Mouse (Mus musculus) C2C12 (cell line): ENCODE results near the gene Hjurp. TPM values are rescaled to one million over a fixed set of nuclear protein-coding genes. Genes with fewer than 3 reads are reported as not detected.

ENCODE experiments used
- H3K27me3 ChIP-seq: one replicate; pipeline ENCODE4 v1.6.1; 2011; ENCODE audit not compliant: control insufficient read depth, insufficient read depth, insufficient read length
- H3K36me3 ChIP-seq: one replicate; pipeline ENCODE4 v1.6.1; 2011; ENCODE audit not compliant: control insufficient read depth, insufficient read depth
- H3K4me3 ChIP-seq: one replicate; pipeline ENCODE4 v1.5.1; 2011; ENCODE audit warnings: mild to moderate bottlenecking, control low read depth; ENCODE audit not compliant: poor library complexity, insufficient read depth, severe bottlenecking
- H3K79me2 ChIP-seq: one replicate; pipeline ENCODE4 v1.6.1; 2011; ENCODE audit not compliant: control insufficient read depth, insufficient read depth
- H3K79me3 ChIP-seq: one replicate; pipeline ENCODE4 v1.6.1; 2011; ENCODE audit warnings: low read depth, control low read depth
- H3ac ChIP-seq: one replicate; pipeline ENCODE3; 2011; ENCODE audit warnings: low read depth; ENCODE audit not compliant: control insufficient read depth, insufficient read length
- CEBPB ChIP-seq: IDR thresholded peaks from one replicate; pipeline ENCODE4 v1.6.1; 2011; ENCODE audit warnings: low read depth, mild to moderate bottlenecking, control low read depth, moderate library complexity
- CTCF ChIP-seq: IDR thresholded peaks from one replicate; pipeline ENCODE4 v1.5.1; 2011; ENCODE audit not compliant: control insufficient read depth, insufficient read depth, insufficient read length
- FOSL1 ChIP-seq: IDR thresholded peaks from one replicate; pipeline ENCODE4 v1.8.0; 2011; ENCODE audit warnings: mild to moderate bottlenecking, low read length; ENCODE audit not compliant: poor library complexity, insufficient read depth, severe bottlenecking
- MAX ChIP-seq: IDR thresholded peaks from one replicate; pipeline ENCODE4 v1.6.1; 2011; ENCODE audit warnings: mild to moderate bottlenecking, control low read depth
- MYOD1 ChIP-seq: IDR thresholded peaks from one replicate; pipeline ENCODE4 v1.6.1; 2011; ENCODE audit warnings: low read depth; ENCODE audit not compliant: control insufficient read depth, insufficient read length
- MYOG ChIP-seq: IDR thresholded peaks from one replicate; pipeline ENCODE4 v1.6.1; 2011; ENCODE audit not compliant: control insufficient read depth, insufficient read length; ENCODE audit errors: extremely low read depth
- USF1 ChIP-seq: IDR thresholded peaks from one replicate; pipeline ENCODE4 v1.6.1; 2011; ENCODE audit warnings: low read depth, mild to moderate bottlenecking, control low read depth, moderate library complexity
- polyA plus RNA-seq: library from polyadenylated mRNA; unstranded; fragments of >200 nt; fragmentation: generic; extraction: Trizol; gene quantifications from one replicate; pipeline ENCODE4 v1.2.1, GENCODE M21; 2012; ENCODE audit warnings: missing spikeins

Gene Hjurp
- polyA plus RNA-seq, 1 experiment: 54.4 TPM

DNA sequence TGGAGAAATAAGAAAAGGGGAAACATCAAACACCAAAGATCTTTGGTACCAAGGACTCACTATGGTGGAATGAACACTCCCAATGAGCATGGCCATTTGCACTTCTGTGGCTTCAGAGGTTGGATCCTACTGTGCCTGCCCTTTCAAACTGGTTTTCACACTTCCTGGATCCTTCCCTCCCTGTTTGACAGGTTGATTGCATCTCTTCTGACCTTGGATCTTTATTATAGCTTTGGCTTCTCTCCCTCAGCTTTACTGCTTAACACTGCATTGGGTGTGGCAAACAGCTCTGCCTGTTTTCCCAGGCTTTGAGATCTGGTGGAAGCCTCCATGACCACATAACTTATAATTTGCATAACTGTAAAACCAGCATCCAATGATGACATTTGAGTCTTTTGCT, 57.1 kb downstream of the Hjurp start:
- no peaks in the 10 kb centered on the region for H3K79me2 ChIP-seq
- H3K4me3 ChIP-seq: no peak overlapping the region
- TF ChIP-seq USF1 (no peak), MAX (no peak), CTCF (no peak), CEBPB (no peak), MYOG (no peak), FOSL1 (no peak), MYOD1 (no peak)
- no peaks in the 10 kb centered on the region for H3K36me3 ChIP-seq
- H3ac ChIP-seq: no peak overlapping the region
- H3K79me3 ChIP-seq: no peaks in the 10 kb centered on the region
- H3K27me3 ChIP-seq: no peaks in the 10 kb centered on the region

DNA sequence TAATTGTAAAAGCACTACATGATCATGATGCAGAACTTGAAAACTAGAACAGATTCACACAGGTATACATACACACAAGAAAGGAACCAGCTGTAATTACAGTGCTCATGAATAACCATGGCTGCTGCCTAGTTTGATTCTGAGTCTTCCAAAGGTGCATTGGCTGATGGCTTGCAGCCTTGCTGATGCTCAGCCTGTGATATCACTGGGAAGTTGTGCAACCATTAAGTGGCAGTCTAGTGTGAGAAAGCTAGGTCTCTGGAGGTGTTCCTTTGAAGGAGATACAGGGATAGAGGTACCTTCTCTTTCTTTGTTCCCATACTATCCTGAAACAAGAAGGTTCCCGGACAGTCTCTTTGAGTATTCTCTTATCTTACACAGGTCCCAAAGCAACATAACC, 58.4 kb downstream of the Hjurp start:
- H3K27me3 ChIP-seq: no peaks in the 10 kb centered on the region
- no peak overlapping the region for H3K4me3 ChIP-seq
- TF ChIP-seq MYOG (no peak), MYOD1 (no peak), USF1 (no peak), MAX (no peak), CEBPB (no peak), FOSL1 (no peak), CTCF (no peak)
- H3K36me3 ChIP-seq: no peaks in the 10 kb centered on the region
- H3ac ChIP-seq: no peak overlapping the region
- H3K79me3 ChIP-seq: no peaks in the 10 kb centered on the region
- no peaks in the 10 kb centered on the region for H3K79me2 ChIP-seq

DNA sequence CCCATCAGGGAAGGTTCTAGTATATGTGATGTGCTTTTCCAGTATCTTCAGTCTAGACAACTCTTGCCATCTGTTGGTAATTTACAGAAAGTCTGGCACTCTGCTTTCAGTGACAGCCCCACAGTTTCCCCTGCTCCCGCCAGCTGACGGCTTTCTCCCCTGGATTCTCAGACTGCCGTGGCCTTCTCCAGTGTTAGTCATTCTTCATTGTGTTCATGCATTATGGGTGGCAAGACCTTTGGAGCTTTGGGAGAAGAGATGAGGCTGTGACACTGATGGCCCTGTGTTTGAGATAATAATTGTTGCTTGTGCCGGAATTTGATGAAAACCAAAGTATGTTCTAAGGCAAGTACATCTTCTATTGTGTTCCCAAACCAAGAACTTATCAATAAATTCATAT, 58.8 kb downstream of the Hjurp start:
- no peak for TF ChIP-seq USF1
- no peak for TF ChIP-seq MYOD1
- TF ChIP-seq CEBPB: no peak
- TF ChIP-seq MYOG: no peak
- TF ChIP-seq FOSL1: no peak
- TF ChIP-seq MAX: no peak
- TF ChIP-seq CTCF: no peak
- H3K27me3 ChIP-seq: peaks cover 3% of the 10 kb centered on the region
- H3K36me3 ChIP-seq: no peaks in the 10 kb centered on the region
- H3K79me2 ChIP-seq: no peaks in the 10 kb centered on the region
- H3ac ChIP-seq: no peak overlapping the region
- H3K79me3 ChIP-seq: no peaks in the 10 kb centered on the region
- no peak overlapping the region for H3K4me3 ChIP-seq

DNA sequence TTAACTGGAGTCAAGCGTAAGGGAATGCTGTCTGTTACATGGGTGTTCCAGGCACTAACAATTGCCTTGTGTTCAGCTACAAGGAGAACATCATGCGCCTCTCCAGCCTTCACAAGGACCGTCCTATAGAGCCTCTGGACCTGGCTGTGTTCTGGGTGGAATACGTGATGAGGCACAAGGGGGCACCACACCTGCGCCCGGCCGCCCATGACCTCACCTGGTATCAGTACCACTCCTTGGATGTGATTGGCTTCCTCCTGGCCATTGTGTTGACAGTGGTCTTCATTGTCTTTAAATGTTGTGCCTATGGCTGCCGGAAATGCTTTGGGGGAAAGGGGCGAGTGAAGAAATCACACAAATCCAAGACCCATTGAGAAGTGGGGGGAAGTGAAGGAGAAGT, 59.4 kb downstream of the Hjurp start:
- Histone ChIP-seq H3K36me3 (no peaks in the 10 kb centered on the region), H3ac (no peak overlapping the region), H3K27me3 (peaks cover 3% of the 10 kb centered on the region), H3K4me3 (no peak overlapping the region), H3K79me2 (no peaks in the 10 kb centered on the region), H3K79me3 (no peaks in the 10 kb centered on the region)
- TF ChIP-seq FOSL1 (no peak), MYOD1 (no peak), MYOG (no peak), CTCF (no peak), CEBPB (no peak), MAX (no peak), USF1 (no peak)

DNA sequence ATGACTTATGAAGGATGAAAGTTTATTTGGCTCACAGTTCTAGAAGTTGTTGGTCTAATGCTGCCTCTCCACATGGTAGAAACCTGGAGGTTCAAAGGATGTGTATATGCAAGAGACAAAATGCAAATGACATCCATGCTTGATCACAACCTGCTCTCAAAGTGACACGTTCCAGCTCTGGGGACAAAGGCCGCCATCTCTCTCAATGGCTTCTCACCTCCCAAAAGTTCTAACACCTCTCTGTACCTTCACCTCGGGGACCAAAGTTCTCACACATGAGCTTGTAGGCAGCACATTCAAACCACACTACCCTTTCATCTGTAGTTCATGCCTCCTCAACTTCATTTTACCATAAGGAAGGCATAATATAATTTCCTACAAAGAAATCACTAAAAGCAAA, 59.9 kb downstream of the Hjurp start:
- Histone ChIP-seq H3K79me2 (no peaks in the 10 kb centered on the region), H3ac (no peak overlapping the region), H3K79me3 (no peaks in the 10 kb centered on the region), H3K27me3 (peaks cover 3% of the 10 kb centered on the region), H3K36me3 (no peaks in the 10 kb centered on the region), H3K4me3 (no peak overlapping the region)
- no peak for TF ChIP-seq MAX
- no peak for TF ChIP-seq FOSL1
- TF ChIP-seq CTCF: no peak
- no peak for TF ChIP-seq CEBPB

DNA sequence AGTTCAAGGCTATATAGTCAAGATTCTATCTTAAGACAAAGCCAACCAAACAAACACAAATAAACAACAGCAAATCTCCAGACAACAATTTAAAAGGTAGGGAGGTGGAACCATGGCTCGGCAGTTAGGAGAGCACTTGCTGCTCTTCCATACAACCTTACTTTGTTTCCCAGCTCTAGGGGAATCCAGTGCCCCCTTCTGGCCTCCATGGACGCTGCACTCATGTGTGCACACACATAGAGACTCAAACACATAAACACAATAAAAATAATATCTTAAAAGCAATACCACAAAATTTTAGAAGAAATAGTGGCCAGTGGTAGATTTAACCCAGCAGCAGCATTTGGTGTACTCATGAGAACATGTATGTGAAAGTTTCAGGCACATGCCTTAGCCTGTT, 60.3 kb downstream of the Hjurp start:
- no peak overlapping the region for H3ac ChIP-seq
- H3K4me3 ChIP-seq: no peak overlapping the region
- TF ChIP-seq CTCF (no peak), MAX (no peak), USF1 (no peak), FOSL1 (no peak), MYOG (no peak), MYOD1 (no peak)
- peaks cover 3% of the 10 kb centered on the region for H3K27me3 ChIP-seq
- H3K79me3 ChIP-seq: no peaks in the 10 kb centered on the region
- H3K79me2 ChIP-seq: no peaks in the 10 kb centered on the region
- no peaks in the 10 kb centered on the region for H3K36me3 ChIP-seq
